Mouse (Mus musculus) cerebellum, postnatal 25 days (tissue): ENCODE measurements around the gene Krba1.

Experiments
- DNase-seq, 2 experiments: peaks; one replicate each; pipeline ENCODE4 v3.0.0; 2021; ENCODE audit warnings: mixed read lengths in 2 of 2

The Krba1 gene

DNA sequence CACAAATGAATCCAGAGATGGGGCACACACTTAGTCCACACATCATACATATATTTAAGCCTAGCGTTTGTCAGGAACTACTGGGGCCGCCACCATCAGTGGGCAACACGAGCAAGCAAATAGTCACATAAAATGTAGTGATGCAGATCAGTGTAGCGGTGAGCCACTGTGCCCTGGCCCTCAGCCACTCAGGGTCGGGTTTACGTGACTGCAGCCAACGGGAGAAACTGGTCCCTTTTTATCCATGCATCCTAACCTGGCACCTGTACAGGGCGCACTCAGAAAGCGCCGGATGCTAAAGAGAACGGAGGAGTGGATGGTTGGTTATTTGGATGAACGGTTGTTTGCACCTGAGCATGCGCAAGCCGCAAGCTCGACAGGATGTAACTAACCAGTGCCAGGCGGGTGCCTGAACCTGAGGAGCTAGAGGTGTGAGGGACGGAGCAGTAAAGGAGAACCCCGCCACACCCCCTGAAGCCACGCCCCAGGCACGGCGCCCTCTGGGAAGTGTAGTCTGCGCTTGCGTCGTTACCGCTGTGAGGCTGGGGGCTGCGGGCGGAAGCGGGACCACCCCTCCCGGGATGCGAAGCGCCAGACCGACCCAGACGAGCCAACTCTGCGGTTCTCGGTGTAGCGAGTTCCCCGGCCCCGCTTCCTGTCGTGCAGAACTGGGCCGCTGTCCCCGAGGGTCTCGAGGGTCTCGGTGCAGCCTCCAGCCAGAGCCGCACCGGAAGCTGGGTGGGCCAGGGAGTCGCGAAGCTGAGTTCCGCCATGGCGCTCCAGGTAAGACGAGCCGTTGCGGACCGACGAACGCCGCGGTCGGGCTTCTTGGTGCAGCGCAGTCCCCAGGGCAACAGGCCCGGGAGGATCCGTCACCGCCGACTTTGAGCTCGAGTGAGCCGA is at the start of gene Krba1:
TSS of gene Krba1 (plus strand) at position 482 of the 903 bp plus-strand sequence.
- DNase-seq, result peak; percentile 95 to 97

DNA sequence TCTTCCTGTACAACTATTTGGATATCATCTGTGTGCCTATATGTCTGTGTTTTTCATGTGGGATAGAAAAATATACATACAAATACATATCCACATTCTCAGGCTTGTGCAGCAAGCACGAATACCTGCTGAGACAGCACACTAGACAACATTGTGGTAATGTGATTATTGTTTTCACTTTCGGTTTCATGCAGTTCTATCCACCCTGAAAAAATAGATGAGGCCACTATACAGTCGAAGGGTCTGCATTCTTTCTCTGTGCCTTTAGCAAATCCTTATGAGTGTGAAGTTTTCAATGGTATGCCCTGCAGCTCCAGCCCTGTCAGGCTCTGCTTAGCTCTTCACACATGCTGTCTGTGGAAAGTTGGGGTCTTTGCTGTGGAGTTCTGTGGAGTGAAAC is 36.5 kb upstream of the Krba1 start:
- no peak for DNase-seq

DNA sequence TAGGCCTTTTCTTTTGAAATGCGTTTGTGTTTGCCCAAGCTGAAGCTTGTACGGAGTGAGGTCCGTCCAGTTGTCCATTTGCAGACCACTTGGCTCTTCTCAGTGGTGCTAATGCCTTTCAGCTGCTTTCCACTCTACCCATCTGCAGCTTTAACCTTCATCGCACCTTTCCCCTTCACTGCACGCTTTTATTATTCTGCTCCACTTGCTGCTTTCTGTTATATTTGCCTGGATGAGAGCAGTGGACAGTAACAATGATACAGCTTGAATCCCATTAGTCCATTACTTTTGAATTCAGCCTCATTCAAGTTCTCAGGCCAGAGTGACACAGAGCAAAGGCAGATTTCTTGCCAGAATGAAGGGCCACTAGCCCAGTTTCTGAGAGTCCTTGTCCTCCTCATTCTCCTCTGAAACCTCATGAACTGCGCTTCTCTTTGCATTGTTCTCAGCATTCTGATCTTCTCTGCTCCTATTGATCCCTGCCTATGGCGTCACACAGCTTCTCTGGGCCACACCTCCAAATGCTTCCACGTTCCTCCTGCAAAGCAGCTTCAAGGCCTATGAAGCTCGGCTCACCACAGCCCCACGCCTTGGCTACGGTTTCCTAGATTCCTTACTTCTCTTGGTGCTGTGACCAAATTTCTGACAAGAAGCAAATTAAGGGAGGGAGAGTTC is 28.9 kb upstream of the Krba1 start:
- peak; percentile 23 to 29 for DNase-seq

DNA sequence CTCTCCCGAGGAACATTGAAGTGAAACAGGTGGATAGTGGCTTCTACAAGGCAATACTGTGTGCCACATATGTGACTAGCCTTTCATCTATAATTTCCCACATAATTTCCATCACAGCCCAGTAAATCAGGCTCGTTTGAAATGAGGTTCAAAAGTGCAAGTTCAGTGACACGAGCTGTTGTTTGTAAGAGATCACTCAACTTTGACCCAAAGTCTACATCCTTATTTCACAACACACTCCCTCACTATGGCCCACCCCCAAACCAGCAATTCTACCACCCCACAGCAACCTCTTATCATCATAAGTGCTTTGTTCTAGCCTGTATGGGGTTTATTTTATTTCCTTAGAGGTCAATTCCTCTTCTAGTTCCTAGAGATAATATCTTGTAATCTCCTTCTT is 7.2 kb upstream of the Krba1 start:
- DNase-seq, result no peak

DNA sequence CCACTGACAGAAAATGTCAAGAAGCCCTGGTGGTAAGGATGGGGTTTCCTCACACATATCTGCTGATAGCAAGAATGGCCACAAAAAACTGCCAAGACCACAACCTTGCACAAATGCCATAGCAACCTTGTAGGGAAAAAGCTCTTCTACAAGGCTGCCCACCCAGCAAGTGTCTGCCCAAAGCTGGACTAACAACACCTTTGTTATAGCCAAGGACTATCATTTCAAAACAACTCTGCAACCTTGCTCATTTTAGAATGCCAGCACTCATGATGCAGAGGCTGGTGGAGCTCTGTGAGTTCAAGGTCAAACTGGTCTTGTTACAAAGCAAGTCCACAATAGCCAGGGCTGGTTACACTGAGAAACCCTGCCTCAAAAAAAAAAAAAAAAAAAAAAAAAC is 1.6 kb upstream of the Krba1 start:
- DNase-seq, result no peak

DNA sequence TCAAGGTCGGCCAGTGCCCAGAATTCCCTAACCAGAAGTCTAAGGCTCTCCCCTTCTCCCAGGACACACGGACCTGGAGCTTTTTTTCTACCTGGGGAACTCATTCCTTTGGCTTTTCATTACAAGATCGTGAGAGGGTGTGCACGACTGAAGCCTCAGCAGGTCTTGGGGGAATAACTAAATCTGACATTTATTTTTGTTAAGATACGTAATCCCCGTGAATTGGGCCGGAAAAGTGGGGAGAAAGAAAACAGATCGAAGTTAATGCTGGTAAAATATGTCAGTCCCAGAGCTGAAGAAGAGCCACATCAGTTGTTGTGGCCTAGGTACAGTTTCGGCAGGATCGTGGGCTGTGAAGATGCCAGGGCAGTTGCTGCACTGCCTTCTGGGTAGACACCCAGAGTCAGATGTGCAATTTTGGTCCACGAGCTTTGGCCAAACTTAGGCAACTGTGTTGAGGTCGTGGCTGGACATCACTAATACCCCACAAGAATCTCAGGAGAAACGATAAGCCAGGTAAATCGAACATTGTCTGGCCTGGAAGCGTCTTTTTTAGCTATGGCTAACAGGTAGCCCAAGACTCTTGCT is 716 bp downstream of the Krba1 start:
- DNase-seq, result peak; percentile 56 to 57

DNA sequence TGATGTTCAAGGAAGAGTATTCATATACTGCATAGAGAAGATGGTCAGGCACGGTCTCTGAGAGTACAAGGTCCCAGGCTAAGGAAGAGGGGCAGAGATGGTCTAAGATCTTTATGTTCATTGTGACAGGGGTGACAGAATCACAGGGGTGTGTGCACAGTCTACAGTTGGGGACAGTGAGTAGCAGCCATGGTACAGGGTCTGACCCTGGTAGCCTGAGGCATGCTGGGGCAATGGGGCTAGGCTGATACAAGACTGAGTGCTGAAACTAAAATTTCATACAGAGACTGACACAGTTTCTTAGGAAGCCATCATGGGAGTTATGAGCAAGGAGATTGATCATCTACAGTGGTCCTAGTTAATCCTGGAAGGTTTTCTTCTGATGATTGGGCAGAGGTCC is 1.3 kb downstream of the Krba1 start:
- peak; percentile 17 to 19 for DNase-seq

DNA sequence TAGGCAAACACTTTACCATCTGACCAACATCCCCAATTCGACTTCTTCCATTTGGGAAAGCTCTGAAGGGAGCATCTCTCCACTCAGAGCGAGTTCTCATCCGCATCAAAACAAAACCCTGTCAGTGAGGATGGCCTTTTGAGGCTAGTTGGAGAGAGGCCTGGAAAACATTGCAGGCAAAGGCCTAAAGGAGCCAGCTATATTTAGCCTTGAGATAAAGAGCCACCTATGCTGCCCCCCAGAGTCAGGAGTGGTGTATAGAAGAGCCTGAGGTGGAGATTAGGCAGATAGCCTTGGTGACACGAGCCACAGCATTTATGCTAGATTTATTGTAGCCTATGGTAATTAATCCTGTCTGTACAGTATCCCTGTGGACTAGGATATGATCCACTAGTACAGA is 1.9 kb downstream of the Krba1 start:
- DNase-seq, result peak; percentile 71 to 82

DNA sequence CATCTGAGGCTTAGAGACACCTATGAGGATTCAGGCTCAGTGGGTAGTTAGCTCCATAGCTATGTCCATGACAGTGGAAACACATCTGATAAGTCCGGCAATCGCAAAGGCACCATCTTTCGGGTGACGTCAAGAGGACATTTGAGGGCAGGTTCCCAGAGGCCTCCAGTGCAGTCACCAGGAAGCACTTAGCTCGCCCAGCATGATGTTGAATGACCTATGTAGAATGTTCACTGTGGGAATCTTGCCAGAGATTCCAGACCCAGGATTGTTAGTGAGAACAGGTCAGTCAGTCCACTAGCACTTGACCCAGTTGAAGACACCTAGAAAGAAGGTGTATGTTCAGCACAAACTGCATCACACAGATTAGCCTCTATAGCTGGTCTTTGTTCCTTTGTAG is 4.5 kb downstream of the Krba1 start:
- DNase-seq, result peak; percentile 8 to 9

DNA sequence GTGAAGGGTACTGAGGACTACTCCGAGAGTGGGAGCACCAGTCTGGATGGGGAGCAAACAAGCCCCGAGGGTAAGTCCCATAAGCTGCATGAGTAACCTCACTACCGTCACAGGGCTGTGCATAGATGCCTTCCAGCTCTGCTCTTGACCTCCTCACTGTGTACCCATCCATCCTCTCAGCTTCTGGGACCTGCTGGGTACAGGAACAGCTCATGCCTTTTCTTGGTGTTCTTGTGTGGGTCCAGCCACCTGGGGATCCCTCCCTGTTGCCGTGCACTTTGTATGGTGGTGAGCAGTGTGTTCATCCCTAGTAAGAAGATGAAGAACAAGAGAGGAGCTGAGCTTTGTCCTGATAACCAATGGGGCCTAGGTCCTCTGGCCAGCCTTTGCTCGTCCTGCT is 8.7 kb downstream of the Krba1 start:
- no peak for DNase-seq

DNA sequence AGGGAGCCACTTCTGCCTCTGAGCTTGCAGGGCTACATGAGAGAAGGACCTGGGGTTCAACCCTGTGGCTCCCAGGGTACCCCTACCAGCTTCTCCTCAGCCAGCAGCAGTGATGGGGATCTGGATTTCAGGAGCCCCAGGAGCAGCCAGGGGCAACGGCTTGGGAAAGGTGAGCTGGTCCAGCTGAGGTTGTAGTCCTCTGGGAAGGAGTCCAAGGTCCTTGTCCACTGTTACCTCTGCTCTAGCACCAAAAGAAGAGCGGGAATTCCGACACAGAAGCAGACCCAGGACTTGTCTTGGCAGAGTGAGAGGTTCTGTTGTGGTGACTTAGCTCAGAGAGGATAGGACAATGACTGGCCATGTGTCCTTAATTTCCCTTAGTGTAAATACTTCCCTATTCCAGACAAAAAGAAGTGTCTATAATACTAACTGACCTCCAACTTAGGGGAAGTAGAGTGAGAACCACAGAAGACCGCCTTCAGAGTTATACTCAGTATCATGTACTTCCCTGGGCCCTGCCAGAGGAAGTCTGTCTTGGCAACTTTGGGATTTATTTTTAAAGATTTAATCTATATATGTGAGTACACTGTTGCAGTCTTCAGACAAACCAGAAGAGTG is 14.4 kb downstream of the Krba1 start:
- peak; percentile 3 to 5 for DNase-seq

DNA sequence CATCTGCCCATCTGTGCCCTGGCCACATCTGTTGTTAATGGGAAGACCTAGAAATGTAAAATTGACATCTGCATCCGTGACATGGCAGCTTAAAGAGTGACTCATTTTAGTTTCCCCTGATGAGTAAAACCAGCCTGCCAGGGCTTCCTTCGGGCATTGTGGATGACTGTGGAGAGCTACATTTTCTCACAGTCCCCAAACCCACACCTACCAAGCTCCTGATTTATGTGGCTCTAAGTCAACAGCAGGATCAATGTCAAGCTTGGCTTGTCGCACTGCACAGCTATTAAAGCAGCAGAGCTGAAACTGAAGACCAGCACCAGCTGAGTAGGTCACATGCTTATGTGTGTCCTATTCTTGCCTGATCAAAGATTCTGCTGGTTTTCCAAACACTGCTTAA is 15.2 kb downstream of the Krba1 start:
- DNase-seq, result peak in 1 of 2 experiments; percentile 1

DNA sequence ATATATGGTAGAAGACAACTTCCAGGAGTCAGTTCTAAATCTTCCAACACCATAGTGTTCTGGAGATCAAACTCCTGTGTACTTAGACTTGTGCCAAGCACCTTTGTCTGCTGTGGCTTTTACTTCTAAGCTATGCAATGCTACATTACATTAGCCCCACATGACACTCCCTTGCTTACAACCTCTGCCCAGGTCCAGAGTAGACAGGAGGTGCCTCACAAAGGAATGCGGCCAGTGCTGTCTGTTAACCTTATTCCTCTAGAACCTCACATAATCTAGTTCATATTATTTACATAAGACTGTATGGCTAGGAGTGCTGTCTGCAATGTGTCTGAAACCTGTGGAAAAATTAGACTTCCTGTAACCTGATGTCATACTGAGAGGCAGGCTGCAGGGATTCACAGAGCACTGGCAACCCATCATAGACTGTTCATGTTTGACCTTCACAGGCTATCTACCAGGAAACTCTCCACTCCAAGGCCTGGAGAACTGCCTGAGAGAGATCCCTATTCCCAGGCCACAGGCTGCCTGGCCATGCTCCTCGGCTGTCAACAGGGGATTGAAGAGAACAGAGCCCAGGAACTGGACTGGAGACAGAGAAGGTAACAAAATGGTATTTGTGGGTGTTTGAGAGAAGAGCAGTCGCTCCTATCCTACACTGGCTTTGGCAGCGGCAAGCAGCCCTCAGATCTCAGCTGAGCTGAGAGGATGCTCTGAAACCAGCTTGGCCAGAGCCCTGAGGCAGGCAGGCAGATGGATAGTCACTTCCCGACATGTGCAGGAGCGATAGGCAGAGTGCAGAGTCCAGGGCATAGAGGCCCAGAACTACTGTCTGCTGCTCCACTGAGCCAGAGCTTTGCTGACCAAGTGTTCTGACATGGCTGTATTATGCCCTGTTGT is 16.1 kb downstream of the Krba1 start:
- DNase-seq, result peak; percentile 55

DNA sequence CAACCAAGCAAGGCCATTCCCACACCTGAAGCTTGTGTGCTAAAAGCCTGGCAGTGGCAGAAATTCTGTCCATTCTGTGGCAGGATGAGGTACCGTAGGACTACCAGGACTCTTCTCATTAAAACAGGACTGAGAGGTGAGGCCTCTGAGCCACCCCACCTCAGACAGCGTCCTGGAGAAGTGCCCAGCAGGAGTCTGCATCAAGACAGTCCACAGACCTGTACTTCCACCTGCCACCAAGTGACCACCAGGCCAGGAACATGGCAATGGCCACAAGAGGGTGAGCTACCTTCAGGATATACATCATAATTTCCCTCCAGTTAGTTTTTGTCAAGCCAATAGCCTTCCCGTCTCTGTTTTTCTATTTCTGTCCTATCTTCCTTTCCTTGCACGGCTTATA is 16.8 kb downstream of the Krba1 start:
- peak; percentile 27 to 42 for DNase-seq

DNA sequence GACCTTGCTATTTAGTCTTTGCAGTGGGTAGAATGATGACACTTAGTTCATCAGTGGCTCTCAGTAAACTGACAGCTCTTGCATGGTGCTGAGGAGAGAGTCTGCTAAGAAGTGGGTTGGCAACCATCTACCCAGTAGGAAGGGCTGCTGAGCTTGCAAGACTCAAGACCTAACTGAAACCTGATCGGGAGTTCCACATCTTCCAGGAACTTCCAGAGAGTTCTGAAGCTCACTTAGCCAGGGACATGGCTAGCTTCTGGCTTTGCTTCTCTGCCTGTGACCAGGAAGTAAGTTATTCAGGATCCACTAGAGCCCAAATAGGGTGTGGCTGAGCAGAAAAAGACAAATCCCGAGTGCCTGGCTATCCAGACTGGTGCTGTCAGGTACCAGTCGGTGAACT is 17.3 kb downstream of the Krba1 start:
- DNase-seq, result peak in 1 of 2 experiments; percentile 2

DNA sequence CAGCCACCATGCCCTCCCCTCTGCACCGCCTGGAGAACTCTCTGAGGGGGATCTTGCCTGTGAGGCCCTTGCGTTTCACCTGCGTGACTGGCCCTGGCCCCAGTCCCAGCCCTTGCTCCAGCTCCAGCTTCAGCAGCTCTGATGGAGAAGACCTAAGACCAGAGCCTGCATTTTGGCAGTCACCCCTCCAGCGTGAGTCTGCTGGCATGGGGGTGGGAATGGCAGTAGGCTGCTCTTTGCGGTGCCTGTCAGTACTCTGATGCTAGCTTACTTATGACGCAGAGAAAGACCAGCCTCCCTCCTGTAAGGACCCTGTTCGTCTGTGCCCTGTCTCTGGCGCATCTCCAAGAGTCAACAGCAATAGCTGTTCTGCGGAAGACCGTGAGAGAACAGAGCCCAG is 17.7 kb downstream of the Krba1 start:
- peak; percentile 45 to 54 for DNase-seq

DNA sequence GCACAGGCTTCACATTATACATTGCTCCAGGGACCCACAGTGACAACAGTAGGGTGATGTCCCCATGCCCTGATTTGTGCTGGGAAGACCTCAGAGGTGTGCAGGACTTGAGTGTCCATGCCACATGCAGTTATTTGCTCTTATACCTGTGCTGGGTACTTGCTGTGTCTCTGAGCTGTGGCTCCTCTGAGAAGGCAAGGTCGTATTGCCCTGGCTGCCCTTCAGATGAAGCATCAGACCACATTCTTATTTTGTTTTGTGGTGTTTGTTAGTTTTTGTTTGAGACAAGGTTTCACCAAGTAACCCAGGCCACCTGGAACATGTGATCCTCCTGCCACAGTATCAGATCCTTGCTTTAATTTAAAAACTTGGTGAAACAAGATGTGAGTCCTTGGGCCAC is 19.5 kb downstream of the Krba1 start:
- no peak for DNase-seq

DNA sequence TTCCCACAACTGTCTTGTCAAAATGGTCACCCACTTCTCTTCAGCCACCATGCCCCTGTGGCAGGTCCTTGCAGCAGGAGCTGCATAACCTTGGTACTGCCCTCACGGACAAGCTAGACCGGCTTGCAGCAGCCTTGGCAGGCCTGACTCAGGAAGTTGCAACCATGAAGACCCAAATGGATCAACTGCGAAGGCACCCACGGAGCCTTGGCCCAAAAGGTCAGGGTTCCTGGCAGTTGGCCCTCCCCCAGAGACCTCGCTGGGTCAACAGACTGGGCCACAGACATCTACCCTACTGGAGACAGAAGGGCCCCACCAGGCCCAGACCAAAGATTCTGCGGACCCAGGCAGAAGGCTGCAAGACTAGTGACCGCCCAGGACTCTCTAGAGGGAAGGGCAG is 20.2 kb downstream of the Krba1 start:
- DNase-seq, result no peak

DNA sequence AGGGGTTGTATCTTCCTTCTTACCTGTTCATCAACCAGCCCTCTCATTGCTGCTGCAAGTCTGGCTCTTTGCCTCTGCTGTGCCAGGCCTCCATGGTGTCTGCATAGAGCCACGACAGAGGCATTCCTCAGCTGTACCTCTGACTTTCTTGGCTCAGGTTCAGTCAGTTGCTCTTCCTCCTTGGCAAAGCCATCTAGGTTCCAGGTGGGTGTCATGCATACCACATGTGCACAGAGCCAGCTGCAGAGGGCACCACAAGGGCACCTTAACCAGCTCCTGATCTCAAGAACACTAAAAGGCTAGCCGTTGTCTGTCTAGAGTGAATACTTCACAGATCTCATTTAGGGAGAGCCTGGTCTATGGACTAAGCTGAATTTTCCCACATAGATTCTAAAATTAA is 21.1 kb downstream of the Krba1 start:
- DNase-seq, result no peak

DNA sequence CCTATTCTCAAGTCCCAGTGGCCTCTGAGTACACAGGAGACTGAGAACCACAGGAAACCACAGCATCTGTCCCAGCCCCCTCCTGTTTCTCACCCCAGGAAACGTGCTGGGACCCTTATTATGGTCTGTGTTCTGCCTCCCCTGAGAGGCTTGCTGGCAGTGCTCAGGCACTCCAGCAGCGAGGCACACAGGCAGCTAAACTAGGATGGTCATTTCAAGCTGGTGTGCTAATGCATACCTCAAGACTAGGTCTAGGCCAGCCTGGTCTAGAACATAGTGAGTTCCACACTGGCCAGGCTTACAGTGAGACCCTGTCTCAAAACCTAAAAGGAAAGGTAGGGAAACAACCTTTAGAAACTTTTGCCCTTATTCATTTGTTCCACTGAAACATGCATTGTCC is 25.3 kb downstream of the Krba1 start:
- DNase-seq, result no peak

DNA sequence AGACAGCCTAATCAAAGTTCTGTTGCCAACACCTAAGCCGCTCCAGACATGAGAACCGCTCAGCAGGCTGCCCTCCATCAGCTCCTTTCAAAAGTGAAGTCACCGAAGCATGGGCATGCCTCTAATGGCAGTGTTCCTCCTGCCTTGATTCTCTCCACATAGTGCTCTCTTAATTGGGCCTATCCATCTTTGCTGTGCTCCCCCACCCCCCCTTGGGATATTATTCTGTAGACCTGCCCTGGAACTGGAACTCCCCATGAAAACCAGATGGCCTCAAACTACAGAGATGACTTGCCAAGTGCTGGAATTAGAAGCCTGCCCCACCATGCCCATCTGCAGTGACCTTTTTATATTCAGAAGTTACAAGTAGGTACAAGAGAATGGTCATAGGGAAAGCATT is 27.9 kb downstream of the Krba1 start:
- peak; percentile 77 to 79 for DNase-seq

DNA sequence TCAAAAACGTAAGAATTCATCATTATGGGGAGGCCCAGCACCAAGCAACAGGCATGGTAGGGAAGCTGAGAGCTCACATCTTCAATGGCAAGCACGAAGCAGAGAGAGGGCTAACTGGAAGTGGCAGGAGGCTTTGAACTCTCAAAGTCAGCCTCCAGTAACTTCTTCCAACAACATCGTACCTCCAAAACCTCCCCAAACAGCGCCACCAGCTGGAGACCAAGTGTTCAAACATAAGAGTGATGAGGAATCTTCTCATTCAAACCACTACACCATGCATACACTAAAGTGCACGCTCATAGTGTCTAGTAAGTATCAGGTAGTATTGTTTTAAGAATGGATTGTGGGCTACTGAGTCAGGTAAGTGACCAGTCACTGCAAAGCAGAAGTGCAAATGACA is 28.7 kb downstream of the Krba1 start:
- peak in 1 of 2 experiments; percentile 62 for DNase-seq
